Mouse (Mus musculus): ENCODE results near the gene Gm2056.
"Not testable (repeated sequence)": the region's sequence is repeated elsewhere in the genome, so short reads cannot be mapped to it uniquely, and the experiment has no call there.

Gene Gm2056

GRCm38 (mm10) chr12:88026704-88027103, at the start of gene Gm2056:
Gene Gm2056, plus strand, starts transcription at chr12:88027004.
- DNase-seq: not testable (repeated sequence)

DNA sequence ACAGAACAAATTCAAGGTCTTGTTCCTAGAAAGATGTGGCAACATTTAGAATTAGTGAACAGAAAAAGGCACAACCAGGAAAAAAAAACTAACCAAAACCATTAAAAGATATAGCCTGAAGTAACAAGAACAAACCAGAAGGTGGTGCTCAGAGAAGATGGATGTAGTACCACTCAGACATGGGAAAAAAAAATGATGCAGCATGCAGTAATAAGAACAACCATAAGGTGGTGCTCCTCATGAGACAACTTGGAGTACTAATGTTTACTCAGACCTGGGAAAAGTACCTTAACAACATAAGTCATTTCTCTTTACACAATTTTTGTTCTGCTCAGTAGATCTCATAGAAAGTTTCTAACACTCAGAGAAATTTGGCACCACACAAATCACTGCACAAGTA, 42.8 kb upstream of the Gm2056 start:
- not testable (repeated sequence) for DNase-seq

- DNase-seq: not testable (repeated sequence)
Measured at GRCm38 (mm10) chr12:88004118-88004517, 22.7 kb upstream of the Gm2056 start.

GRCm38 (mm10) chr12:88011548-88011947, 15.3 kb upstream of the Gm2056 start, which contains the start of gene Gm2075:
Gene Gm2075, plus strand, starts transcription at chr12:88011848.
- DNase-seq: not testable (repeated sequence)

DNA sequence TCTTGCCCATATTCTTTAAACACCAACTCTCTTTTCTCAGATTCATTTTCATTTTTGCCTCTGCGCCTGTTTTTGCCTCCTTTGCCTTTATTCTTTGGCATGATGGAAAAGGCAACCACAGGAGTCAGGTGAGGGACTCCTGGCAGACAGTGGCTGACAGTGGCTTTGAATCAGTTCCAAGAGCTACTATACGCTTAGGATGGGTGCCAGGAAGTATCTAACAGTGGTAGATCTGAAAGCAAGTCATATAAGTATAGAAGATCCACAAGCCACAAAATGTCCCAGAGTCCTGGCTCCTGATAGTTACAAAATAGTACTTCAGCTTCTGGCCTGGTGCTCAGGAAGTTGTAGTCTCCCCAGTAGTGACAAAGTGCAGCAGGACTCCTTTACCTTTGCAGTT, 8.1 kb upstream of the Gm2056 start, which contains the start of gene Gm6803:
Gene Gm6803, minus strand, starts transcription at position 101 of the 400 bp plus-strand sequence.
- not testable (repeated sequence) for DNase-seq

GRCm38 (mm10) chr12:88032250-88032649, 5.4 kb downstream of the Gm2056 start:
- DNase-seq: not testable (repeated sequence)

- not testable (repeated sequence) for DNase-seq
Measured at GRCm38 (mm10) chr12:88039062-88039461, 12.3 kb downstream of the Gm2056 start.

- DNase-seq: not testable (repeated sequence)
Measured at GRCm38 (mm10) chr12:88039703-88040102, 12.9 kb downstream of the Gm2056 start.

DNA sequence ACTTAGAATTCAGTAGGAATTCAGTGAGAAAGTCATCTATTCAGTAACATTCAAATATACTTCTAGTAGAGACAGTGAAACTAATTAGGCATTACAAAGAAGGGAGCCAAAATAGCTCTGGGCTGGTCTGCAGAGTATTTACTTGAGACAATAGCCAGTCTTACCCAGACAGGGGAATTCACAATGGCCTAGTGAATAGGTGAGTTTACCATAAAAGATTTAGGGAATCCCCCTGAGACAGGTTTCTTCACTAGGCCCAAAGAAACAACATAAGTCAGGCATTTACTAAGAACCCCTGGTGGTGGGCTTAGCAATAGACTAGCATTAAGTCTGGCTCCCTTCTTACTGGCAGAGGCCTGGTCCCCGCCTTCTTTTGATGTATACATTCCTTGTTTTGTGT, 18.4 kb downstream of the Gm2056 start:
- DNase-seq: not testable (repeated sequence)

Measured in kidney, postnatal 25 days (tissue).